Mouse (Mus musculus) heart, embryonic 14.5 days (tissue): ENCODE measurements at regions not wholly inside any gene's neighbourhood (a gene's known extent, or its start where the extent isn't known, plus 50 kb on each side); places are given as distances from the start of the nearest gene placed in this dataset.
A peak's percentile ranks its signal among the peaks of the same experiment; 100 is the strongest.

Experiments used
- ATAC-seq: fragments of 200-750 bp; cut with Nextera tagmentation; 2 replicates; pipeline ENCODE4 v1.8.0; 2017; ENCODE audit warnings: low read depth, moderate TSS enrichment; ENCODE audit not compliant: insufficient number of reproducible peaks, insufficient read depth, low FRiP score
- H3K27ac ChIP-seq, 2 experiments: fragments of 200-500 bp in 1 of 2; fragments of 300-500 bp in 1 of 2; sonication (generic) in 1 of 2; replicated peaks in 1 of 2; 2 replicates each; pipeline ENCODE4 v1.5.1; 2012 to 2014; ENCODE audit warnings: low read depth in 2 of 2, low read length in 2 of 2, control low read depth in 1 of 2, mild to moderate bottlenecking in 1 of 2, mixed read lengths in 1 of 2; ENCODE audit not compliant: control insufficient read depth in 1 of 2, insufficient read depth in 1 of 2
- H3K27me3 ChIP-seq: fragments of 300-500 bp; sonication (generic); 2 replicates; pipeline ENCODE4 v1.6.1; 2014; ENCODE audit warnings: mild to moderate bottlenecking, low read length, control low read depth; ENCODE audit not compliant: control insufficient read depth, insufficient read depth
- H3K36me3 ChIP-seq: fragments of 300-500 bp; sonication (generic); 2 replicates; pipeline ENCODE4 v1.6.1; 2014; ENCODE audit warnings: mild to moderate bottlenecking, control low read depth, low read length, mixed read lengths; ENCODE audit not compliant: control insufficient read depth, insufficient read depth
- H3K4me1 ChIP-seq, 2 experiments: fragments of 200-500 bp in 1 of 2; fragments of 300-500 bp in 1 of 2; sonication (generic) in 1 of 2; 2 replicates each; pipeline ENCODE4 v1.6.1; 2012 to 2014; ENCODE audit warnings: low read length in 2 of 2, control low read depth in 1 of 2, mixed read lengths in 1 of 2; ENCODE audit not compliant: control insufficient read depth in 2 of 2, insufficient read depth in 2 of 2
- H3K4me2 ChIP-seq: fragments of 300-500 bp; sonication (generic); 2 replicates; pipeline ENCODE4 v1.6.1; 2014; ENCODE audit warnings: mild to moderate bottlenecking, low read length
- H3K4me3 ChIP-seq, 2 experiments: fragments of 200-500 bp in 1 of 2; fragments of 300-500 bp in 1 of 2; sonication (generic) in 1 of 2; 2 replicates each; pipeline ENCODE4 v1.5.1; 2012 to 2014; ENCODE audit warnings: low read length in 2 of 2, mild to moderate bottlenecking in 2 of 2, control low read depth in 1 of 2, low read depth in 1 of 2, moderate library complexity in 1 of 2; ENCODE audit not compliant: control insufficient read depth in 1 of 2, insufficient read depth in 1 of 2
- H3K9ac ChIP-seq: fragments of 300-500 bp; sonication (generic); 2 replicates; pipeline ENCODE4 v1.6.1; 2014; ENCODE audit warnings: mild to moderate bottlenecking, low read length
- H3K9me3 ChIP-seq: fragments of 300-500 bp; sonication (generic); 2 replicates; pipeline ENCODE4 v1.6.1; 2016; ENCODE audit warnings: low read length, control low read depth; ENCODE audit not compliant: control insufficient read depth
- WGBS: fragments of 180-500 bp; shearing (Covaris S2); extraction: QIAGEN DNeasy Blood & Tissue Kit; methylation state at CpG from one replicate; pipeline ENCODE4 v1.1.7; 2014; 5-methylcytosine and 5-hydroxymethylcytosine counted together

DNA sequence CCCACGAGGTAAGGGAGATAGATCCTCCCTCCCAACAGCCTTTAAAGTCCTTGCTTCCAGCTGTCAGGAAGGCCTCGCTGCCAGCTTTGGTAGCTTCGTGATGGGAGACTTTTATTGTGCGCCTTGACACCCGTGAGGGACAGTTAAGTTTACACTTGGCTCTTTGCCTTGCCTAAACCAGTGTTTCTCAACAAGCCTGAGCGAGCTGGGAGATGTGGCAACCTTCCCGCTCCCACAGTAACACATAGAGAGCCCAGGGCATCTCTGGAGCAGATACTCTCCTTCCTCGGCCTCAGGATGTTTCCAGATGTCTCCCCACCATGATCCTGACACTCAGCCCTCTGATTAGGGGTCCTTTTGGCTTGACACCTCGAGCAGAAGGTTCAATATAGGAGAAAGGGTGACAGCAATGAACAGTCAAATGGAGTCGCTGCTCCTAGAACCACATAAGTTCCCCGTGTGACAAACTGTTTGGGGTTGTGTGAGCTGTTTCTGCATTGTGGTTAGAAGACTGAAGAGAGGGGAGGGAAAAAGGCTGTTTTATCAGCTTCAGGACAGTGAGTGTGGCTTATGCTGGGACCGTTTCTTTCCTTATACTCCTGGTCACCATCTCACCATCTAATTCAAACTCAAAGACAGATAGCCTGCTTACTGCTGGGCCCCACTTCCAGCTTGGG lies 129.1 kb upstream of the Rnaseh2b start:
- no peaks in the 10 kb centered on the region for H3K27me3 ChIP-seq
- H3K36me3 ChIP-seq = no peaks in the 10 kb centered on the region
- H3K9ac ChIP-seq = no peak overlapping the region
- H3K9me3 ChIP-seq = no peaks in the 10 kb centered on the region
- H3K4me3 ChIP-seq = no peak overlapping the region
- H3K4me2 ChIP-seq = no peak overlapping the region
- no peak for ATAC-seq
- H3K4me1 ChIP-seq = peaks cover 10 to 15% of the 10 kb centered on the region in 2 experiments
- H3K27ac ChIP-seq = no peak overlapping the region
- WGBS = 66% methylated on average over 12 of the region's 12 CpGs

DNA sequence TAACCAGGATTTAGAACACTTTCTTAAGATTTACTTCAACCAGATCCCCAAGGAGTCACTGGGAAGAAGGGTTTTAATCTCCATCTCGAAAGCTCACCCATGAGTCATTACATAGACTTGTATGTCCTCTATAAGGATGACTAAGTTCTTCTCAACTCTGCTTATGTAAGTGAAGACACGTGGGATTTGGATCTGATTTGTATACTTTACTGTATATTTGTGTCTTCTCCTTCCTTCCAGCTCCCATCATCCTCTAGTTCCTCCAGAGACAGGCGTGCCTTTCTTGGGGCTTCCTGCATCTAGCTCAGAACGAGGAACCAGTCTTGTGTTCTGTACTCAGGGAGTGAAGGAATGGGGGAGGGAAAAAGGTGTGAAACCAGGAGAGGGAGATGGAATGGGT lies 127.5 kb upstream of the Rnaseh2b start:
- Histone ChIP-seq H3K27ac (no peak overlapping the region), H3K9me3 (no peaks in the 10 kb centered on the region), H3K9ac (no peak overlapping the region), H3K27me3 (no peaks in the 10 kb centered on the region), H3K4me2 (no peak overlapping the region), H3K4me1 (peaks cover 18 to 30% of the 10 kb centered on the region in 2 experiments), H3K4me3 (no peak overlapping the region), H3K36me3 (no peaks in the 10 kb centered on the region)
- ATAC-seq = no peak
- WGBS = 83% methylated on average over 4 of the region's 4 CpGs

GRCm38 (mm10) chr14:62166006-62166405 lies 126.4 kb upstream of the Rnaseh2b start:
- no peaks in the 10 kb centered on the region for H3K27me3 ChIP-seq
- H3K4me2 ChIP-seq = no peak overlapping the region
- no peaks in the 10 kb centered on the region for H3K9me3 ChIP-seq
- H3K27ac ChIP-seq = 0 out of 4 replicates have a peak overlapping the region, but pooled peaks of 1 of the 2 experiments have one; percentile 3
- no peak overlapping the region for H3K9ac ChIP-seq
- no peak for ATAC-seq
- peaks cover 20 to 39% of the 10 kb centered on the region in 2 experiments for H3K4me1 ChIP-seq
- H3K36me3 ChIP-seq = no peaks in the 10 kb centered on the region
- 80% methylated on average over 1 of the region's 1 CpGs for WGBS
- no peak overlapping the region for H3K4me3 ChIP-seq

DNA sequence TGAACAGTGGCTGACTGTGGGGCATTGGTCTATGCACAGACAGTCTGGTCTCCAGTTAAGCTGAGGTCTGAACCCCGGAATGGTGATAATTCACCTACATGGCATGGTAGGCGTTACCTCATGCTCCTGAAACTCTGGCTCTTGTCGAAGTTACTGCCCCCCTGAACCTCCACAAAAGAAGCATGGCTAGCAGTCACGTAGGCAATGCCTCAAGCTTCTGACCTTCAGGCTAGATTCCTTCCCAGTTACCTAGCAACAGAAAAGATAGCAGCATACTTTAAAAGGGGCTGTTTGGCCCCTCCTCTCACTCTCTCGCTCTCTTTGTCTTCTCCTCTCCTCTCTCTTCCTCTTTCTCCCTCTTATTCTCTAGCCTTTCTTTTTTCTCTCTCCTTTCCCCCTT lies 125.8 kb upstream of the Rnaseh2b start:
- no peaks in the 10 kb centered on the region for H3K9me3 ChIP-seq
- no peak for ATAC-seq
- H3K27me3 ChIP-seq = no peaks in the 10 kb centered on the region
- no peak overlapping the region for H3K9ac ChIP-seq
- H3K4me1 ChIP-seq = peaks cover 23 to 39% of the 10 kb centered on the region in 2 experiments
- H3K4me3 ChIP-seq = no peak overlapping the region
- 38% methylated on average over 5 of the region's 5 CpGs for WGBS
- no peak overlapping the region for H3K4me2 ChIP-seq
- H3K36me3 ChIP-seq = no peaks in the 10 kb centered on the region
- 0 out of 4 replicates have a peak overlapping the region, but pooled peaks of 1 of the 2 experiments have one; percentile 3 for H3K27ac ChIP-seq

DNA sequence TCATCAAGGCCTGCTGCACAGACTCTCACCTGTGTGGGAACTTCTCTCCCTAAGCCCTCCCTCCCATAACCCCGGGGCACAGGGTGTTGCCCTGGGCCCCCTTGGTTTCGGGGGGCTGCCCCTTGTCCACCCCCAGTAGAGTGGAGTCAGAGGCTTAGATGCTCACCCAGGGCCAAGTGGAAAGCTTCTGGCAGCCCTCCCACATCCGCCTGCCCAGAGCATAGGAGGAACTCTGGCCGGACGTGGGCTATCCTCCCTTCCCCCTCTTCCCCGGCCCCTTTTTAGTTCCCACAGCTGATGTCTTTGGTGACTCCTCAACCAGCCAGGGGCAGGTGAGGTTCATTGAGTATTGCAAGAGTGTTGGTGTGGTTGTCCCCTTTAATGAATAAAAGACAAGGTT lies 125.3 kb upstream of the Rnaseh2b start:
- H3K9ac ChIP-seq = no peak overlapping the region
- 53% methylated on average over 6 of the region's 6 CpGs for WGBS
- H3K27ac ChIP-seq = no peak overlapping the region
- H3K9me3 ChIP-seq = no peaks in the 10 kb centered on the region
- no peak overlapping the region for H3K4me3 ChIP-seq
- H3K27me3 ChIP-seq = no peaks in the 10 kb centered on the region
- H3K36me3 ChIP-seq = no peaks in the 10 kb centered on the region
- H3K4me1 ChIP-seq = peaks cover 23 to 39% of the 10 kb centered on the region in 2 experiments
- no peak for ATAC-seq
- no peak overlapping the region for H3K4me2 ChIP-seq

DNA sequence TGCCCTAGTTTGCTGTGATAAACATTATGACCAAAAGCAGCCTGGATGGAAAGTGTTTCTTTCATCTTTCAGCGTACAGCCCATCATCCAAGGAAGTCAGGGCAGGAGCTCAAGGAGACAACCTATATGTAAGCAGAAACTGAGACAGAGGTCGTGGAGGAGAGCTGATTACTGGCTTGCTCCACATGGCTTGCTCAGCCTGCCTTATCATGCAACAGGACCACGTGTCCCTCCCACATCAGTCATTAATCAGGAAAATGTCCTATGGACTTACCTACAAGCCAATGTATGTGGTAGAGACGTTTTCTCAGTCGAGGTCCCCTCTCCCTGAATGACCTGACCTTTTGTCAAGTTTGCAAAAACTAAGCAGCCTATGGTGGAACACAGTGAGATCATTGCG lies 123.7 kb upstream of the Rnaseh2b start:
- WGBS = 42% methylated on average over 6 of the region's 6 CpGs

DNA sequence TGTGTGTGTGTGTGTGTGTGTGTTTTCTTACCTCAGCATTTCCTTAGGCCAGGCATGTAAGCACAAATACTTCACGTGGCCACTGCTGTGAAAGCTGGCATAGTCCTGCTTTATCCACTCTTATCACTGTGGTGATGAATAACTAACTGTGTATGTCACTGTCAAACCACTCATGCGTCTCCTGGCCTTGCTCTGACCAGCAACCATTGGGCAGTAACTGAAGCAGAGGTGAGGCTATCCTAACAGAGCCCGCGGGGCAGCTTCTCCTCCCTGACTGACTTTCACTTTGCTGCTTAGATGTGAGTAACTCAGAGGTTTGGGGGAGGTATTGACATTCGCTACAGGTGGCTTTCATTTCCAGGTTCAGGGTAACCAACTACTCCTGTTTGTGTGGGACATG lies 122.0 kb upstream of the Rnaseh2b start:
- Histone ChIP-seq H3K36me3 (no peaks in the 10 kb centered on the region), H3K4me3 (no peak overlapping the region), H3K27me3 (no peaks in the 10 kb centered on the region), H3K27ac (no peak overlapping the region), H3K9me3 (no peaks in the 10 kb centered on the region), H3K4me1 (peaks cover 36 to 68% of the 10 kb centered on the region in 2 experiments), H3K4me2 (peak overlapping the region; percentile 14; the same call in 1 of the 2 replicates), H3K9ac (no peak overlapping the region)
- ATAC-seq = no peak
- 38% methylated on average over 5 of the region's 5 CpGs for WGBS

More for the DNA sequence above, 123.7 kb upstream of the Rnaseh2b start:
- no peak overlapping the region for H3K9ac ChIP-seq
- peaks cover 27 to 53% of the 10 kb centered on the region in 2 experiments for H3K4me1 ChIP-seq
- no peaks in the 10 kb centered on the region for H3K27me3 ChIP-seq
- H3K4me2 ChIP-seq = no peak overlapping the region
- H3K4me3 ChIP-seq = no peak overlapping the region
- no peaks in the 10 kb centered on the region for H3K9me3 ChIP-seq
- H3K36me3 ChIP-seq = no peaks in the 10 kb centered on the region
- no peak for ATAC-seq
- H3K27ac ChIP-seq = peak overlapping the region in 1 of 2 experiments; percentile 26; a peak in 2 of 4 replicates
